Mouse (Mus musculus): Measurements from ENCODE around the gene Tgfb3. TPM values are rescaled to one million over a fixed set of nuclear protein-coding genes. Genes with fewer than 3 reads are reported as not detected.

Tgfb3 gene
- total RNA-seq, 1 experiment, result 1.7 TPM

- no peak for DNase-seq (ENCODE audit: low read depth, low spot score)
- H3K27ac ChIP-seq (ENCODE audit: insufficient read depth, low read depth, low read length, poor library complexity, severe bottlenecking), result no peak overlapping the region
- no peaks in the 10 kb centered on the region for H3K36me3 ChIP-seq (ENCODE audit: control insufficient read depth, insufficient read depth, low read length, poor library complexity, severe bottlenecking)
- in situ Hi-C loops (cut with MboI; ENCODE audit: low sequenced_read_pairs in 2 of 2, unreplicated experiment in 2 of 2), result no loop called here
- no peaks in the 10 kb centered on the region for H3K9me3 ChIP-seq (ENCODE audit: control insufficient read depth, insufficient read depth, low read depth, low read length)
- no peaks in the 10 kb centered on the region for H3K4me1 ChIP-seq (ENCODE audit: control insufficient read depth in 2 of 2, insufficient read depth in 2 of 2, low read length in 2 of 2, poor library complexity in 1 of 2)
- no peak for TF ChIP-seq CHD2 (IDR thresholded peaks at IDR 0.05; ENCODE audit: low read depth, low read length)
- TF ChIP-seq HCFC1 (IDR thresholded peaks at IDR 0.05; ENCODE audit: borderline replicate concordance, insufficient read depth, low read length), result no peak
- TF ChIP-seq ZC3H11A (IDR thresholded peaks at IDR 0.05; ENCODE audit: borderline replicate concordance, low read depth, low read length), result no peak
- TF ChIP-seq MAFK (IDR thresholded peaks at IDR 0.05; ENCODE audit: insufficient read depth, low read depth, low read length), result no peak
- no peak for TF ChIP-seq ZNF384 (IDR thresholded peaks at IDR 0.05; ENCODE audit: low read depth, low read length)
- H3K9ac ChIP-seq (ENCODE audit: insufficient read depth, low read depth, low read length, poor library complexity, severe bottlenecking), result no peak overlapping the region
- H3K4me3 ChIP-seq (ENCODE audit: insufficient read depth in 1 of 2, low read depth in 1 of 2, low read length in 2 of 2, poor library complexity in 1 of 2, severe bottlenecking in 1 of 2), result peak overlapping the region in 1 of 2 experiments; percentile 11; a peak in 1 of 4 replicates
Measured at GRCm38 (mm10) chr12:86075358-86075757, 3.5 kb downstream of the Tgfb3 start.

- in situ Hi-C loops (cut with MboI; ENCODE audit: low sequenced_read_pairs in 2 of 2, unreplicated experiment in 2 of 2), result no loop called here
- Histone ChIP-seq H3K4me1 (ENCODE audit: control insufficient read depth in 2 of 2, insufficient read depth in 2 of 2, low read length in 2 of 2, poor library complexity in 1 of 2) (no peaks in the 10 kb centered on the region), H3K27ac (ENCODE audit: insufficient read depth, low read depth, low read length, poor library complexity, severe bottlenecking) (no peak overlapping the region), H3K4me3 (ENCODE audit: insufficient read depth in 1 of 2, low read depth in 1 of 2, low read length in 2 of 2, poor library complexity in 1 of 2, severe bottlenecking in 1 of 2) (no peak overlapping the region), H3K9me3 (ENCODE audit: control insufficient read depth, insufficient read depth, low read depth, low read length) (no peaks in the 10 kb centered on the region), H3K9ac (ENCODE audit: insufficient read depth, low read depth, low read length, poor library complexity, severe bottlenecking) (no peak overlapping the region), H3K36me3 (ENCODE audit: control insufficient read depth, insufficient read depth, low read length, poor library complexity, severe bottlenecking) (no peaks in the 10 kb centered on the region)
- TF ChIP-seq CHD2 (IDR thresholded peaks at IDR 0.05; ENCODE audit: low read depth, low read length) (no peak), HCFC1 (IDR thresholded peaks at IDR 0.05; ENCODE audit: borderline replicate concordance, insufficient read depth, low read length) (no peak), ZC3H11A (IDR thresholded peaks at IDR 0.05; ENCODE audit: borderline replicate concordance, low read depth, low read length) (no peak), ZNF384 (IDR thresholded peaks at IDR 0.05; ENCODE audit: low read depth, low read length) (no peak)
- no peak for DNase-seq (ENCODE audit: low read depth, low spot score)
Measured at GRCm38 (mm10) chr12:86074681-86075080, 4.2 kb downstream of the Tgfb3 start.

- in situ Hi-C loops (cut with MboI; ENCODE audit: low sequenced_read_pairs in 2 of 2, unreplicated experiment in 2 of 2), result no loop called here
- TF ChIP-seq HCFC1 (IDR thresholded peaks at IDR 0.05; ENCODE audit: borderline replicate concordance, insufficient read depth, low read length) (no peak), ZNF384 (IDR thresholded peaks at IDR 0.05; ENCODE audit: low read depth, low read length) (no peak), ZC3H11A (IDR thresholded peaks at IDR 0.05; ENCODE audit: borderline replicate concordance, low read depth, low read length) (no peak), CHD2 (IDR thresholded peaks at IDR 0.05; ENCODE audit: low read depth, low read length) (no peak), MAFK (IDR thresholded peaks at IDR 0.05; ENCODE audit: insufficient read depth, low read depth, low read length) (no peak)
- no peak overlapping the region for H3K4me3 ChIP-seq (ENCODE audit: insufficient read depth in 1 of 2, low read depth in 1 of 2, low read length in 2 of 2, poor library complexity in 1 of 2, severe bottlenecking in 1 of 2)
- H3K36me3 ChIP-seq (ENCODE audit: control insufficient read depth, insufficient read depth, low read length, poor library complexity, severe bottlenecking), result no peaks in the 10 kb centered on the region
- no peaks in the 10 kb centered on the region for H3K9me3 ChIP-seq (ENCODE audit: control insufficient read depth, insufficient read depth, low read depth, low read length)
- H3K27ac ChIP-seq (ENCODE audit: insufficient read depth, low read depth, low read length, poor library complexity, severe bottlenecking), result no peak overlapping the region
- H3K4me1 ChIP-seq (ENCODE audit: control insufficient read depth in 2 of 2, insufficient read depth in 2 of 2, low read length in 2 of 2, poor library complexity in 1 of 2), result peaks cover 0 to 3% of the 10 kb centered on the region in 2 experiments; a peak in 1 of 4 replicates
- DNase-seq (ENCODE audit: low read depth, low spot score), result no peak
- H3K9ac ChIP-seq (ENCODE audit: insufficient read depth, low read depth, low read length, poor library complexity, severe bottlenecking), result no peak overlapping the region
Measured at GRCm38 (mm10) chr12:86071432-86071831, 7.4 kb downstream of the Tgfb3 start.

GRCm38 (mm10) chr12:86064796-86065195 is 14.0 kb downstream of the Tgfb3 start:
- Histone ChIP-seq H3K4me1 (ENCODE audit: control insufficient read depth in 2 of 2, insufficient read depth in 2 of 2, low read length in 2 of 2, poor library complexity in 1 of 2) (peaks cover 0 to 3% of the 10 kb centered on the region in 2 experiments; a peak in 1 of 4 replicates), H3K9ac (ENCODE audit: insufficient read depth, low read depth, low read length, poor library complexity, severe bottlenecking) (no peak overlapping the region), H3K4me3 (ENCODE audit: insufficient read depth in 1 of 2, low read depth in 1 of 2, low read length in 2 of 2, poor library complexity in 1 of 2, severe bottlenecking in 1 of 2) (no peak overlapping the region), H3K27ac (ENCODE audit: insufficient read depth, low read depth, low read length, poor library complexity, severe bottlenecking) (no peak overlapping the region), H3K9me3 (ENCODE audit: control insufficient read depth, insufficient read depth, low read depth, low read length) (no peaks in the 10 kb centered on the region), H3K36me3 (ENCODE audit: control insufficient read depth, insufficient read depth, low read length, poor library complexity, severe bottlenecking) (no peaks in the 10 kb centered on the region)
- TF ChIP-seq ZNF384 (IDR thresholded peaks at IDR 0.05; ENCODE audit: low read depth, low read length) (no peak), ZC3H11A (IDR thresholded peaks at IDR 0.05; ENCODE audit: borderline replicate concordance, low read depth, low read length) (no peak), HCFC1 (IDR thresholded peaks at IDR 0.05; ENCODE audit: borderline replicate concordance, insufficient read depth, low read length) (no peak), CHD2 (IDR thresholded peaks at IDR 0.05; ENCODE audit: low read depth, low read length) (no peak), MAFK (IDR thresholded peaks at IDR 0.05; ENCODE audit: insufficient read depth, low read depth, low read length) (no peak)
- DNase-seq (ENCODE audit: low read depth, low spot score), result no peak
- in situ Hi-C loops (cut with MboI; ENCODE audit: low sequenced_read_pairs in 2 of 2, unreplicated experiment in 2 of 2), result no loop called here

DNA sequence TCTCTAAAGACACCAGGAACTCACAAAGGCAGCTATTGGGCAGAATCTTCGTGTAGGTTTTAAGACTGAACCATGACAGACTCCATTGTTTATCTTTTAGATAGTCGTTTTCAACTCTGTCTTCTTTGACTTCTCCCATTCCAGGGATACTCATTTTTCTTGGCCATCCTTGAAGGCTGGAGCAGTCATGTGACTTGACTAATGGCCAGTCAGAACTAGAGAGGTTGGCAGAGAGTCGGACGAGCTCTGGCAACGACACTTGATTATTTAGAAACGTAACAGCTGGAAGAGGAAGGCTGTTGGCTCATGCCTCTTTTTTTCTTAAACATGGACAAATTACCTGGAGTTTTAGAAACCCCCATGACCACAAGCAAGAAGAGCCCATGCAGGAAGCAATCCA is 19.5 kb downstream of the Tgfb3 start:
- in situ Hi-C loops (cut with MboI; ENCODE audit: low sequenced_read_pairs in 2 of 2, unreplicated experiment in 2 of 2), result no loop called here
- no peak for TF ChIP-seq HCFC1 (IDR thresholded peaks at IDR 0.05; ENCODE audit: borderline replicate concordance, insufficient read depth, low read length)
- TF ChIP-seq CHD2 (IDR thresholded peaks at IDR 0.05; ENCODE audit: low read depth, low read length), result no peak
- TF ChIP-seq MAFK (IDR thresholded peaks at IDR 0.05; ENCODE audit: insufficient read depth, low read depth, low read length), result no peak
- TF ChIP-seq ZNF384 (IDR thresholded peaks at IDR 0.05; ENCODE audit: low read depth, low read length), result no peak
- TF ChIP-seq ZC3H11A (IDR thresholded peaks at IDR 0.05; ENCODE audit: borderline replicate concordance, low read depth, low read length), result no peak
- Histone ChIP-seq H3K27ac (ENCODE audit: insufficient read depth, low read depth, low read length, poor library complexity, severe bottlenecking) (no peak overlapping the region), H3K9me3 (ENCODE audit: control insufficient read depth, insufficient read depth, low read depth, low read length) (no peaks in the 10 kb centered on the region), H3K36me3 (ENCODE audit: control insufficient read depth, insufficient read depth, low read length, poor library complexity, severe bottlenecking) (no peaks in the 10 kb centered on the region), H3K9ac (ENCODE audit: insufficient read depth, low read depth, low read length, poor library complexity, severe bottlenecking) (no peak overlapping the region), H3K4me3 (ENCODE audit: insufficient read depth in 1 of 2, low read depth in 1 of 2, low read length in 2 of 2, poor library complexity in 1 of 2, severe bottlenecking in 1 of 2) (no peak overlapping the region), H3K4me1 (ENCODE audit: control insufficient read depth in 2 of 2, insufficient read depth in 2 of 2, low read length in 2 of 2, poor library complexity in 1 of 2) (no peaks in the 10 kb centered on the region)
- DNase-seq (ENCODE audit: low read depth, low spot score), result no peak
